ENCODE assay signal across 11 mouse cellular contexts in genomic region chr12:59133437-59133999, GRCm38 (mm10). TPM values are rescaled to one million over a fixed set of nuclear protein-coding genes. Genes with fewer than 3 reads are reported as not detected.
DNase-seq lines count a peak whose midpoint lies in the region; ATAC-seq and TF ChIP-seq lines count a peak whose summit lies in the region.
"Had no signal": no experiment of that assay in that cellular context is flagged by ENCODE, and none has a peak within 500 bp of the region (broad histone marks: within the 10 kb centered on the region; RNA-seq: fewer than 3 reads in every experiment).

No protein-coding gene starts in this region.

- H3K4me2 ChIP-seq in lung, embryonic 14.5 days, result peak overlapping the region; percentile 85; the same call in 1 of the 2 replicates
- peak overlapping the region; percentile 92 for H3K4me2 ChIP-seq in CH12.LX (ENCODE audit: insufficient read depth, low read depth, poor library complexity, severe bottlenecking)
- H3K4me2 ChIP-seq in liver, embryonic 16.5 days (ENCODE audit: low read depth, low read length), result peak overlapping the region; percentile 100
- no peak overlapping the region for H3K4me2 ChIP-seq in hindbrain, postnatal 0 days (ENCODE audit: low read depth, low read length)

- H3K9ac ChIP-seq in lung, embryonic 14.5 days, result no peak overlapping the region
- peak overlapping the region; percentile 99 for H3K9ac ChIP-seq in CH12.LX (ENCODE audit: insufficient read depth, low read depth)
- H3K9ac ChIP-seq in liver, embryonic 16.5 days (ENCODE audit: low read depth, low read length), result peak overlapping the region; percentile 2
- no peak overlapping the region for H3K9ac ChIP-seq in hindbrain, postnatal 0 days (replicated peaks; ENCODE audit: low read length)
- H3K9ac ChIP-seq: hindbrain, embryonic 15.5 days; midbrain, embryonic 13.5 days had no signal

- no peak overlapping the region for H3K4me3 ChIP-seq in lung, embryonic 14.5 days (ENCODE audit: low read depth, low read length)
- peak overlapping the region; percentile 83 to 91 (median 90) for H3K4me3 ChIP-seq in CH12.LX (replicated peaks in 1 of 3; ENCODE audit: low read depth in 2 of 3, low read length in 2 of 3, poor library complexity in 1 of 3)
- H3K4me3 ChIP-seq in liver, embryonic 16.5 days (ENCODE audit: low read depth, low read length), result peak overlapping the region; percentile 79
- H3K4me3 ChIP-seq in hindbrain, postnatal 0 days (ENCODE audit: low read length), result no peak overlapping the region
- H3K4me3 ChIP-seq: hindbrain, embryonic 15.5 days; midbrain, embryonic 13.5 days had no signal

- H3K27ac ChIP-seq in lung, embryonic 14.5 days (ENCODE audit: low read depth), result no peak overlapping the region
- no peak overlapping the region for H3K27ac ChIP-seq in CH12.LX (ENCODE audit: insufficient read depth, low read depth)
- peak overlapping the region; percentile 74 for H3K27ac ChIP-seq in liver, embryonic 16.5 days (ENCODE audit: low read length)
- no peak overlapping the region for H3K27ac ChIP-seq in hindbrain, postnatal 0 days
- H3K27ac ChIP-seq: hindbrain, embryonic 15.5 days; midbrain, embryonic 13.5 days had no signal

- WGBS in lung, embryonic 14.5 days, result 85% methylated on average over 10 of the region's 10 CpGs
- WGBS in liver, embryonic 16.5 days (ENCODE audit: insufficient replicate concordance), result 44% methylated on average over 10 of the region's 10 CpGs
- WGBS in hindbrain, postnatal 0 days, result 89% methylated on average over 10 of the region's 10 CpGs

- no peak for ATAC-seq in lung, embryonic 14.5 days (ENCODE audit: insufficient read depth)
- ATAC-seq in liver, embryonic 16.5 days (ENCODE audit: low read depth), result no peak
- no peak for ATAC-seq in hindbrain, postnatal 0 days
- ATAC-seq: forebrain, embryonic 14.5 days; midbrain, embryonic 13.5 days; Patski had no signal

- H3K4me1 ChIP-seq in lung, embryonic 14.5 days (ENCODE audit: insufficient read depth), result peaks cover 11% of the 10 kb centered on the region
- H3K4me1 ChIP-seq in CH12.LX (ENCODE audit: control insufficient read depth in 1 of 2, insufficient read depth in 2 of 2), result peaks cover 3 to 35% of the 10 kb centered on the region in 2 experiments; a peak in 3 of 4 replicates
- H3K4me1 ChIP-seq in liver, embryonic 16.5 days (ENCODE audit: control insufficient read depth, low read depth, low read length), result peaks cover 48% of the 10 kb centered on the region
- peaks cover 9% of the 10 kb centered on the region for H3K4me1 ChIP-seq in hindbrain, postnatal 0 days (ENCODE audit: insufficient read depth, low read length)

- dilution Hi-C loops in CH12.LX (cut with MboI; ENCODE audit: extremely low pct_ligation_motif_present, extremely low pct_unique_long_range_greater_than_20kb, low sequenced_read_pairs), result no loop called here

- TF ChIP-seq POLR2A in CH12.LX (IDR thresholded peaks at IDR 0.05; ENCODE audit: low read depth, low read length), result no peak

- no peaks in the 10 kb centered on the region for H3K9me3 ChIP-seq in lung, embryonic 14.5 days (ENCODE audit: low read depth, low read length)
- H3K9me3 ChIP-seq in CH12.LX (replicated peaks; ENCODE audit: low read length), result no peaks in the 10 kb centered on the region
- no peaks in the 10 kb centered on the region for H3K9me3 ChIP-seq in liver, embryonic 16.5 days (replicated peaks; ENCODE audit: control insufficient read depth, low read length)
- H3K9me3 ChIP-seq in hindbrain, postnatal 0 days (ENCODE audit: low read length), result no peaks in the 10 kb centered on the region
- H3K9me3 ChIP-seq: hindbrain, embryonic 15.5 days; midbrain, embryonic 13.5 days had no signal

- H3K79me2 ChIP-seq in CH12.LX (replicated peaks; ENCODE audit: control insufficient read depth, extremely low read depth, insufficient read depth, poor library complexity, severe bottlenecking), result peaks cover 64% of the 10 kb centered on the region

- no peak for TF ChIP-seq RAD21 in CH12.LX (IDR thresholded peaks at IDR 0.05; ENCODE audit: low read depth, low read length)

- in situ Hi-C loops in CH12.LX (cut with MboI; ENCODE audit: low pct_ligation_motif_present, low pct_unique_long_range_greater_than_20kb, low sequenced_read_pairs), result no loop called here

- no peak for TF ChIP-seq CTCF in lung, embryonic 14.5 days (IDR thresholded peaks at IDR 0.05; ENCODE audit: low read depth)
- TF ChIP-seq CTCF in CH12.LX (conservative IDR thresholded peaks at IDR 0.05 in 1 of 2, IDR thresholded peaks at IDR 0.05 in 1 of 2; ENCODE audit: low read depth in 2 of 2, low read length in 2 of 2), result no peak
- TF ChIP-seq CTCF in hindbrain, postnatal 0 days (IDR thresholded peaks at IDR 0.05; ENCODE audit: low read depth), result no peak

- no peak for DNase-seq in lung, embryonic 14.5 days
- no peak for DNase-seq in lung, postnatal 10 days
- no peak for DNase-seq in CH12.LX (ENCODE audit: extremely low read depth)
- peak; percentile 49 for DNase-seq in c-Kit-positive CD71-positive TER-119-negative erythroid progenitor cells, embryonic 14.5 days (ENCODE audit: low read depth)
- DNase-seq in embryo, embryonic 9.5 days (ENCODE audit: extremely low spot score), result no peak
- no peak for DNase-seq in hindbrain, postnatal 0 days (ENCODE audit: low spot score)

- no peaks in the 10 kb centered on the region for H3K27me3 ChIP-seq in lung, embryonic 14.5 days (ENCODE audit: insufficient read depth, low read length)
- H3K27me3 ChIP-seq in CH12.LX (replicated peaks), result no peaks in the 10 kb centered on the region
- H3K27me3 ChIP-seq in liver, embryonic 16.5 days (ENCODE audit: control insufficient read depth, insufficient read depth, low read depth, low read length), result no peaks in the 10 kb centered on the region
- H3K27me3 ChIP-seq in hindbrain, postnatal 0 days (ENCODE audit: insufficient read depth, low read length), result no peaks in the 10 kb centered on the region
- H3K27me3 ChIP-seq: hindbrain, embryonic 15.5 days; midbrain, embryonic 13.5 days; Patski had no signal

- TF ChIP-seq EP300 in CH12.LX (IDR thresholded peaks at IDR 0.05; ENCODE audit: low read length), result no peak

- H3K36me3 ChIP-seq in lung, embryonic 14.5 days (ENCODE audit: insufficient read depth), result peaks cover 12% of the 10 kb centered on the region
- H3K36me3 ChIP-seq in CH12.LX (replicated peaks in 1 of 2; ENCODE audit: control insufficient read depth in 1 of 2, insufficient read depth in 1 of 2, low read length in 1 of 2), result peaks cover 8 to 35% of the 10 kb centered on the region in 2 experiments
- peaks cover 3% of the 10 kb centered on the region for H3K36me3 ChIP-seq in liver, embryonic 16.5 days (ENCODE audit: control insufficient read depth, insufficient read depth)
- H3K36me3 ChIP-seq in hindbrain, postnatal 0 days (ENCODE audit: insufficient read depth, low read length), result peaks cover 3% of the 10 kb centered on the region; the same call in 1 of the 2 replicates
- H3K36me3 ChIP-seq: hindbrain, embryonic 15.5 days had no signal

TF ChIP-seq in CH12.LX, 34 proteins besides CTCF, POLR2A, EP300 and RAD21:
- TF ChIP-seq JUND (conservative IDR thresholded peaks at IDR 0.05; ENCODE audit: low read depth, low read length) (no peak), RCOR1 (conservative IDR thresholded peaks at IDR 0.05; ENCODE audit: low read depth, low read length) (no peak), MYC (IDR thresholded peaks at IDR 0.05; ENCODE audit: low read depth, low read length) (no peak), MAFK (IDR thresholded peaks at IDR 0.05; ENCODE audit: insufficient replicate concordance, low read length) (peak; percentile 83), ZNF384 (IDR thresholded peaks at IDR 0.05; ENCODE audit: low read depth, low read length) (peak; percentile 36), KAT2A (IDR thresholded peaks at IDR 0.05; ENCODE audit: insufficient replicate concordance, low read length) (no peak)

RNA-seq across cellular contexts. Expression of gene Mia2, which starts 37.9 kb away (rescaled TPM):
- polyA plus RNA-seq in lung, embryonic 14.5 days (2014; fragmentation: Nextera tagmentation; extraction: Ambion mirVana), result 49.3 and 53.2 TPM in 2 replicates
- total RNA-seq in CH12.LX (2012; rRNA removed) (61.2 and 68.1 TPM in 2 replicates), CH12.LX (2014; rRNA removed) (99.2 and 107 TPM in 2 replicates)
- polyA plus RNA-seq in CH12.LX (2012; ENCODE audit: insufficient read length, low read depth), result 162 and 176 TPM in 2 replicates
- polyA plus RNA-seq in liver, embryonic 16.5 days (2015; fragmentation: Nextera tagmentation; extraction: Ambion mirVana), result 53.3 and 56.2 TPM in 2 replicates
- 24.9 and 32.7 TPM in 2 replicates for total RNA-seq in hindbrain, postnatal 0 days (2014; rRNA removed)
- 38.2 and 45.8 TPM in 2 replicates for polyA plus RNA-seq in hindbrain, postnatal 0 days (2015; fragmentation: Nextera tagmentation; extraction: Ambion mirVana)

Comparison
In these comparisons a context has a peak if more than half of its experiments do, and no peak if none do; other contexts are left out.
1. H3K4me3 ChIP-seq: peak in CH12.LX (3 of 3) and liver, embryonic 16.5 days (single experiment); none in lung, embryonic 14.5 days (single experiment) and hindbrain, postnatal 0 days (single experiment).
2. H3K9ac ChIP-seq: peak in CH12.LX (single experiment) and liver, embryonic 16.5 days (single experiment); none in lung, embryonic 14.5 days (single experiment) and hindbrain, postnatal 0 days (single experiment).